Mouse (Mus musculus): ENCODE results near the gene Cln6. TPM values are rescaled to one million over a fixed set of nuclear protein-coding genes. Genes with fewer than 3 reads are reported as not detected.
"Not testable (repeated sequence)": the region's sequence is repeated elsewhere in the genome, so short reads cannot be mapped to it uniquely, and the experiment has no call there.

Cln6 gene
- polyA plus RNA-seq, 1 experiment from 2014 or later, result 14.9 TPM

DNA sequence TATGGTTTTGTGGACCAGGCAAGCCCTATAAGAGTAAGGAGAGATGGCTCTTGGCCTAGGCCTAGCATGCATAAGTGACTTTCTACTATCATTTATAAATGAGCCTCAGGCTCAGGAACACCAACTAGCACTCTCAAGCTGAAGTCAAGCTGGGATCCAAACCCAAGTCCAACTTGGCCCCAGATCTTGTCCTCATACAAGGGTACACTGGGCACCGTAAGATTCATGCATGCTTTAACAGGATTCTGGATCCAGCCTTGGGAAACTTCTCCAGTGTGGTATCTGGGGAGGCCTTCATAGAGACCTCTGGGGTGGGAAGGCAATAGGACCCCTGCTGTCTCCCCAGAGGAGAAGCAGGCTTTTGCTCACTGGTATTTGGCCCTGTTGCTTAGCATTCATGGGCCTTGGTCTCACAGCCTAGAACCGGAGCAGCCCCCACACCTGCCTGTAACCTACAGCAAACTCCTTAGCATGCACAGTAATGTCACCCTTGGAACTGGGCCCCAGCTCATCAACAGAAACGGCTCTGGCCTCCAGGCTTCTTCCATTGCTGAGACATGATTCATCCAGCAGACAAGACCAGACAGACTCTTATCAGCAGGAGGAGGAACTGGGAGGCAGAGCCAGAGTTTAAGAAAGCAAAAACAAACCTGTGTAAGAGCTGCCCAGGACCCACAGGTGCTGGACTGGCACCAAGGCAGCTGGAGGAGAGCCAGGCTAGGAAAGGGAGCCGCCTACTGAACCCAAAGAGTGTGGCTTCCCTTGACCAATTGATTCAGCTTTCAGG lies 20.6 kb upstream of the Cln6 start:
- no peak overlapping the region for H3K27ac ChIP-seq
- H3K4me3 ChIP-seq (replicated peaks), result no peak overlapping the region
- peaks cover 14% of the 10 kb centered on the region for H3K4me1 ChIP-seq (replicated peaks)
- ATAC-seq (ENCODE audit: low read depth), result no peak
- H3K4me2 ChIP-seq, result no peak overlapping the region
- H3K27me3 ChIP-seq, result no peaks in the 10 kb centered on the region
- 62% methylated on average over 4 of the region's 4 CpGs for WGBS (ENCODE audit: insufficient replicate concordance)
- no peaks in the 10 kb centered on the region for H3K36me3 ChIP-seq
- H3K9me3 ChIP-seq (replicated peaks), result no peaks in the 10 kb centered on the region
- no peak for DNase-seq
- 0 out of 2 replicates have a peak overlapping the region, but pooled peaks have one; percentile 17 for H3K9ac ChIP-seq

GRCm38 (mm10) chr9:62819494-62819893 lies 19.1 kb upstream of the Cln6 start:
- 49% methylated on average over 3 of the region's 3 CpGs for WGBS (ENCODE audit: insufficient replicate concordance)
- Histone ChIP-seq H3K36me3 (no peaks in the 10 kb centered on the region), H3K27me3 (no peaks in the 10 kb centered on the region), H3K27ac (no peak overlapping the region), H3K9ac (no peak overlapping the region), H3K4me2 (no peak overlapping the region), H3K4me1 (replicated peaks) (peaks cover 8% of the 10 kb centered on the region; the same call in 1 of the 2 replicates), H3K9me3 (replicated peaks) (no peaks in the 10 kb centered on the region), H3K4me3 (replicated peaks) (no peak overlapping the region)
- DNase-seq, result no peak
- ATAC-seq (ENCODE audit: low read depth), result no peak

DNA sequence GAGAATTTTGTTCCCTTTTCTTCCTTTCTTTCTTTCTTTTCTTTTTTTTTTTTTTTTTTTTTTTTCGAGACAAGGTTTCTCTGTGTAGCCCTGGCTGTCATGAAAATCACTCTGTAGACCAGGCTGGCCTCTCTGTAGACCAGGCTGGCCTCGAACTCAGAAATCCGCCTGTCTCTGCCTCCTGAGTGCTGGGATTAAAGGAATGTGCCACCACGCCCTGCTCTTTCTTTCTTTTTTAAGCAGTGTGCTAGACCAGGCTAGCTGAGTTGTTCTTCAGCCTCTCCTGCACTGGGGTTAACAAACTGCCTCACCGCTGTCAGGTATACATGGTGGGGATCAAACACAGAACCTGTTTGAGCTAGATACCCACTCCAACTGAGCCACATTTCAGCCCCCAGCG lies 18.7 kb upstream of the Cln6 start:
- 64% methylated on average over 6 of the region's 6 CpGs for WGBS (ENCODE audit: insufficient replicate concordance)

DNA sequence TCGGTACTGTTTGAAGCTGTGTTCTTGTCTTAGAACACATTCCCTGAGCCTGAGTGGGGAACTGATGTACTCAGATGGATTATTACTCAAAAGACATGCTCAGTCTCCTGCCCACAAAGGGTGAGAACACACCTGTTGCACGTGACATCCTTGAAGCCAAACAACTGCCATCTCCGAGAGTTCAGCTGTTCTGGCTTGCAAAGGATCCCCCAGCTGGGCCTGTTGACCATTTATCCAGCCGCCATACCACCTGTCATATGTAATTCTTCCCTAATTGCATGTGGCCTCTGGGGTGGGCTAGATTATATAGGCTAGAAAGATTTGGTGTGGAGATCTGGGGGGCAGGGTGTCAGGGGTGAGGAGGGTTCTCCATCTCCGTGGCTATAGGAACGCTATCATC lies 17.8 kb upstream of the Cln6 start:
- ATAC-seq (ENCODE audit: low read depth) (no peak), DNase-seq (no peak)
- H3K36me3 ChIP-seq, result no peaks in the 10 kb centered on the region
- no peak overlapping the region for H3K4me2 ChIP-seq
- no peaks in the 10 kb centered on the region for H3K9me3 ChIP-seq (replicated peaks)
- H3K27ac ChIP-seq, result no peak overlapping the region
- 77% methylated on average over 6 of the region's 6 CpGs for WGBS (ENCODE audit: insufficient replicate concordance)
- H3K27me3 ChIP-seq, result no peaks in the 10 kb centered on the region
- H3K4me3 ChIP-seq (replicated peaks), result no peak overlapping the region
- no peak overlapping the region for H3K9ac ChIP-seq
- peaks cover 18% of the 10 kb centered on the region for H3K4me1 ChIP-seq (replicated peaks)

More for the DNA sequence above, 18.7 kb upstream of the Cln6 start:
- not testable (repeated sequence) for H3K4me3 ChIP-seq (replicated peaks); DNase-seq; ATAC-seq (ENCODE audit: low read depth); H3K9ac ChIP-seq; H3K36me3 ChIP-seq; H3K27me3 ChIP-seq; H3K27ac ChIP-seq; H3K4me2 ChIP-seq; H3K9me3 ChIP-seq (replicated peaks); H3K4me1 ChIP-seq (replicated peaks)

GRCm38 (mm10) chr9:62821811-62822210 lies 16.8 kb upstream of the Cln6 start:
- Histone ChIP-seq H3K27me3 (no peaks in the 10 kb centered on the region), H3K4me1 (replicated peaks) (peaks cover 27% of the 10 kb centered on the region), H3K9me3 (replicated peaks) (no peaks in the 10 kb centered on the region), H3K27ac (no peak overlapping the region), H3K36me3 (no peaks in the 10 kb centered on the region), H3K9ac (no peak overlapping the region), H3K4me3 (replicated peaks) (no peak overlapping the region), H3K4me2 (no peak overlapping the region)
- WGBS (ENCODE audit: insufficient replicate concordance), result 83% methylated on average over 7 of the region's 7 CpGs
- ATAC-seq (ENCODE audit: low read depth) (no peak), DNase-seq (no peak)

DNA sequence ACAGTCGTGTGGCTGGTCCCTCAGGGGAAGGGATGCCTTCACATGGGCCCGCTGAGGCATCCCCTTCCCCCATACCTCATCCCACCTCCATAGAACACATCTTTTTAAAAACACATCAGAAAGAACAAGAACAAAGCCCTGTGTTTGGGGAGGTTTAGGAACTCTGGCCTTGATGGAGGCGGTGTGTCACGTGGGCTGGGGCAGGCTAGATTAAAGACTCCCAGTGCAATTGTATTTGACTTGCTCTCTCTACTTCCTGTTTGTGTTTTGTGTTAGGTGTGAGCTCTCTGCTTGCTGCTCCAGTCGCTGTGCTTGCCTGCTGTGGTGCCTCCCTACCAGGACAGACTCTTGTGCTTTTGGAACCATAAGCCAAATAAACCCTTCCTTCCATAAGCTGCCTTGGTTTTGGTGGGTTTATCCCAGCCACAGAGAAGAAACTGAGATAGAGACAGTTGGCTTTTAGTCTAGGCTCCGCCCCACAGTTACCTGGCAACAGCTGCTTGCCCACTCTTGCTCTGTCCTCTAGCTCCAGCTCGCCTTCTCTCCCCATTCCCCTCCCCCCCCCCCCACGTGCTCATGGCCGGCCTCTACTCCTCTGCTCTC lies 12.7 kb upstream of the Cln6 start:
- Histone ChIP-seq H3K27ac (peak overlapping the region; percentile 73), H3K4me1 (replicated peaks) (peaks cover 44% of the 10 kb centered on the region), H3K9me3 (replicated peaks) (no peaks in the 10 kb centered on the region), H3K4me2 (peak overlapping the region; percentile 23), H3K9ac (0 out of 2 replicates have a peak overlapping the region, but pooled peaks have one; percentile 8), H3K36me3 (no peaks in the 10 kb centered on the region), H3K27me3 (no peaks in the 10 kb centered on the region), H3K4me3 (replicated peaks) (no peak overlapping the region)
- DNase-seq, result peak; percentile 40
- 21% methylated on average over 9 of the region's 9 CpGs for WGBS (ENCODE audit: insufficient replicate concordance)
- ATAC-seq (ENCODE audit: low read depth), result 0 out of 2 replicates have a peak, but pooled peaks have one; percentile 5

- Histone ChIP-seq H3K36me3 (no peaks in the 10 kb centered on the region), H3K4me1 (replicated peaks) (peaks cover 44% of the 10 kb centered on the region), H3K27me3 (no peaks in the 10 kb centered on the region), H3K9ac (0 out of 2 replicates have a peak overlapping the region, but pooled peaks have one; percentile 8), H3K4me2 (peak overlapping the region; percentile 23), H3K4me3 (replicated peaks) (no peak overlapping the region), H3K9me3 (replicated peaks) (no peaks in the 10 kb centered on the region), H3K27ac (peak overlapping the region; percentile 73)
- DNase-seq (no peak), ATAC-seq (ENCODE audit: low read depth) (no peak)
- 26% methylated on average over 7 of the region's 7 CpGs for WGBS (ENCODE audit: insufficient replicate concordance)
These were observed 12.1 kb upstream of the Cln6 start for GRCm38 (mm10) chr9:62826456-62826855.

- WGBS (ENCODE audit: insufficient replicate concordance), result 7% methylated on average over 24 of the region's 24 CpGs
- H3K4me1 ChIP-seq (replicated peaks), result peaks cover 44% of the 10 kb centered on the region
- H3K4me2 ChIP-seq, result peak overlapping the region; percentile 81
- H3K27me3 ChIP-seq, result no peaks in the 10 kb centered on the region
- peak overlapping the region; percentile 72 for H3K27ac ChIP-seq
- no peaks in the 10 kb centered on the region for H3K9me3 ChIP-seq (replicated peaks)
- H3K36me3 ChIP-seq, result no peaks in the 10 kb centered on the region
- peak overlapping the region; percentile 51 for H3K4me3 ChIP-seq (replicated peaks)
- ATAC-seq (ENCODE audit: low read depth) (peak; percentile 40), DNase-seq (peak; percentile 34)
- peak overlapping the region; percentile 55 for H3K9ac ChIP-seq
These were observed 10.5 kb upstream of the Cln6 start for GRCm38 (mm10) chr9:62827939-62828652.

GRCm38 (mm10) chr9:62828662-62829086 lies 9.9 kb upstream of the Cln6 start:
- Histone ChIP-seq H3K27me3 (no peaks in the 10 kb centered on the region), H3K4me2 (peak overlapping the region; percentile 81), H3K9ac (peak overlapping the region; percentile 55; the same call in 1 of the 2 replicates), H3K27ac (peak overlapping the region; percentile 72; the same call in 1 of the 2 replicates), H3K4me3 (replicated peaks) (peak overlapping the region; percentile 51), H3K36me3 (no peaks in the 10 kb centered on the region), H3K4me1 (replicated peaks) (peaks cover 44% of the 10 kb centered on the region), H3K9me3 (replicated peaks) (no peaks in the 10 kb centered on the region)
- WGBS (ENCODE audit: insufficient replicate concordance), result 2% methylated on average over 23 of the region's 23 CpGs
- peak; percentile 85 for ATAC-seq (ENCODE audit: low read depth)
- DNase-seq, result peak; percentile 94

DNA sequence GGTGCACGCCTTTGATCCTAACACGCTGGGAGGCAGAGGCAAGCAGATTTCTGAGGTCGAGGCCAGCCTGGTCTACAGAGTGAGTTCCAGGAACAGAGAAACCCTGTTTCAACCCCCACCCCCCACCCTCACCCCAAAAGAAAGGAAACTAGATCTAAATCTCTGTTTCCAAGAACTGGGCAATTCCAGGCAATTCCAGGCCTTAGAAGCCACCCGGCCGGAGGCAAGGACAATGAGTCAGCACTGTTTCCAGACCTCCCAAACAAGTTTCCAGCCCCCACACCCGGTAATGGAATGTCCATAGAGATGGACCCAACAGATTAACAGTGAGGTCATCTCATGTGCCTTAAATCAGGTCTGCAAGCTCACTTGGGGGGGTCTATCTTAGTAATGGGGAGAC lies 8.7 kb upstream of the Cln6 start:
- ATAC-seq (ENCODE audit: low read depth) (no peak), DNase-seq (no peak)
- 59% methylated on average over 6 of the region's 6 CpGs for WGBS (ENCODE audit: insufficient replicate concordance)
- Histone ChIP-seq H3K9ac (no peak overlapping the region), H3K4me2 (no peak overlapping the region), H3K4me3 (replicated peaks) (no peak overlapping the region), H3K27ac (no peak overlapping the region), H3K9me3 (replicated peaks) (no peaks in the 10 kb centered on the region), H3K27me3 (no peaks in the 10 kb centered on the region), H3K4me1 (replicated peaks) (peaks cover 44% of the 10 kb centered on the region), H3K36me3 (no peaks in the 10 kb centered on the region)

GRCm38 (mm10) chr9:62834906-62835305 lies 3.7 kb upstream of the Cln6 start:
- H3K9ac ChIP-seq, result no peak overlapping the region
- no peaks in the 10 kb centered on the region for H3K27me3 ChIP-seq
- peaks cover 34% of the 10 kb centered on the region for H3K4me1 ChIP-seq (replicated peaks)
- H3K27ac ChIP-seq, result no peak overlapping the region
- WGBS (ENCODE audit: insufficient replicate concordance), result 59% methylated on average over 5 of the region's 5 CpGs
- H3K4me3 ChIP-seq (replicated peaks), result no peak overlapping the region
- no peak for DNase-seq
- H3K36me3 ChIP-seq, result no peaks in the 10 kb centered on the region
- ATAC-seq (ENCODE audit: low read depth), result no peak
- H3K4me2 ChIP-seq, result no peak overlapping the region
- no peaks in the 10 kb centered on the region for H3K9me3 ChIP-seq (replicated peaks)

Measured in liver, embryonic 13.5 days (tissue).